Mouse (Mus musculus) liver, embryonic 14.5 days (tissue): ENCODE measurements around the gene Dnal1. TPM values are rescaled to one million over a fixed set of nuclear protein-coding genes. Genes with fewer than 3 reads are reported as not detected.
A peak's percentile ranks its signal among the peaks of the same experiment; 100 is the strongest.
"Not testable (repeated sequence)": the region's sequence is repeated elsewhere in the genome, so short reads cannot be mapped to it uniquely, and the experiment has no call there.

ENCODE experiments used
- ATAC-seq: fragments of 200-750 bp; cut with Nextera tagmentation; 2 replicates; pipeline ENCODE4 v1.8.0; 2017; ENCODE audit warnings: moderate number of reproducible peaks, mild to moderate bottlenecking, moderate library complexity; ENCODE audit not compliant: insufficient read depth
- DNase-seq, 3 experiments: peaks; one replicate each; pipeline ENCODE4 v3.0.0-alpha.2; 2012 to 2013; ENCODE audit warnings: low read depth in 3 of 3, low spot score in 3 of 3
- H3K27ac ChIP-seq: fragments of 300-500 bp; sonication (generic); 2 replicates; pipeline ENCODE4 v1.5.1; 2014; ENCODE audit warnings: moderate library complexity, mild to moderate bottlenecking, control low read depth, inconsistent platforms
- H3K27me3 ChIP-seq: fragments of 300-500 bp; sonication (generic); 2 replicates; pipeline ENCODE4 v1.6.1; 2014; ENCODE audit warnings: mild to moderate bottlenecking, low read length, moderate library complexity; ENCODE audit not compliant: control insufficient read depth, insufficient read depth
- H3K36me3 ChIP-seq: fragments of 300-500 bp; sonication (generic); replicated peaks from 2 replicates; pipeline ENCODE4 v1.6.1; 2014; ENCODE audit warnings: low read depth; ENCODE audit not compliant: control insufficient read depth, insufficient read depth
- H3K4me1 ChIP-seq, 2 experiments: fragments of 200-500 bp in 1 of 2; fragments of 300-500 bp in 1 of 2; sonication (generic) in 1 of 2; replicated peaks; 2 replicates each; pipeline ENCODE4 v1.6.1; 2012 to 2014; ENCODE audit warnings: antibody characterized with exemption in 1 of 2, inconsistent platforms in 1 of 2, low read length in 1 of 2; ENCODE audit not compliant: control insufficient read depth in 2 of 2, insufficient read depth in 2 of 2
- H3K4me2 ChIP-seq: fragments of 300-500 bp; sonication (generic); 2 replicates; pipeline ENCODE4 v1.6.1; 2014; ENCODE audit warnings: low read depth, mild to moderate bottlenecking, control low read depth, moderate library complexity
- H3K4me3 ChIP-seq, 2 experiments: fragments of 200-500 bp in 1 of 2; fragments of 300-500 bp in 1 of 2; sonication (generic) in 1 of 2; 2 replicates each; pipeline ENCODE4 v1.5.1; 2012 to 2014; ENCODE audit warnings: low read depth in 2 of 2, low read length in 2 of 2, mild to moderate bottlenecking in 2 of 2, control low read depth in 1 of 2, inconsistent platforms in 1 of 2, moderate library complexity in 1 of 2; ENCODE audit not compliant: insufficient read depth in 1 of 2
- H3K9ac ChIP-seq: fragments of 300-500 bp; sonication (generic); replicated peaks from 2 replicates; pipeline ENCODE4 v1.6.1; 2014; ENCODE audit warnings: mild to moderate bottlenecking, control low read depth, moderate library complexity
- H3K9me3 ChIP-seq: fragments of 300-500 bp; sonication (generic); 2 replicates; pipeline ENCODE4 v1.6.1; 2016; ENCODE audit warnings: low read length, mixed read lengths; ENCODE audit not compliant: control insufficient read depth
- CTCF ChIP-seq: IDR thresholded peaks from 2 replicates; pipeline ENCODE4 v1.5.1; 2016; ENCODE audit warnings: antibody characterized with exemption, low read depth, control low read depth
- EP300 ChIP-seq: IDR thresholded peaks from 2 replicates; pipeline ENCODE4 v1.6.1; 2016; ENCODE audit warnings: antibody characterized with exemption, low read depth
- WGBS: fragments of 180-500 bp; shearing (Covaris S2); extraction: QIAGEN DNeasy Blood & Tissue Kit; methylation state at CpG from one replicate; pipeline ENCODE4 v1.1.7; 2014; ENCODE audit not compliant: insufficient replicate concordance; 5-methylcytosine and 5-hydroxymethylcytosine counted together
- polyA plus RNA-seq, 2 experiments: library from polyadenylated mRNA; depleted of rRNA in 1 of 2; stranded (reverse) in 1 of 2; unstranded in 1 of 2; fragments of >200 nt; fragmentation: Nextera tagmentation in 1 of 2; extraction: Ambion mirVana in 1 of 2; gene quantifications; 2 replicates each; pipeline versions ENCODE4 v1.2.1 to v1.2.3; 2012 to 2014

Gene Dnal1
- polyA plus RNA-seq, 2 experiments = 0.04 to 0.44 TPM

DNA sequence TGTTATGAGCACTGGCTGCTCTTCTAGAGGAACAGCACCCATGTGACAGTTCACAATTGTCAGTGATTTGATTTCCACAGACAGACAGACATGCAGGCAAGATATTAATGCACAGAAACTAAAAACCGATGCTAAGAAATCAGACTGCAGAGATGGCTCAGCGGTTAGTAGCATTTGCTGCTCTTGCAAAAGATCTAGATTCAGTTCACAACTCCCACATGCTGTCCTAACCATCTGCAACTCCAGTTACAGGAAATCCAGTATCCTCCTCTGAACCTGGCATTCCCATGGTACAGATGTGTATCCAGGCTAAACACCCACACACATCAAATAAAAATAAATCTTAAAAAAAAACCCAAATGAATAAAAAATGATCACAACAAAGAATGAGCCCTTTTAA is 42.5 kb upstream of the Dnal1 start:
- no peak overlapping the region for H3K9ac ChIP-seq
- TF ChIP-seq CTCF = no peak
- no peak for TF ChIP-seq EP300
- ATAC-seq = no peak
- no peaks in the 10 kb centered on the region for H3K4me1 ChIP-seq
- no peak for DNase-seq
- H3K36me3 ChIP-seq = no peaks in the 10 kb centered on the region
- H3K9me3 ChIP-seq = no peaks in the 10 kb centered on the region
- no peak overlapping the region for H3K27ac ChIP-seq
- no peak overlapping the region for H3K4me3 ChIP-seq
- H3K4me2 ChIP-seq = no peak overlapping the region
- peaks cover 14% of the 10 kb centered on the region for H3K27me3 ChIP-seq
- 63% methylated on average over 2 of the region's 2 CpGs for WGBS

GRCm38 (mm10) chr12:84077371-84077990 is 36.7 kb upstream of the Dnal1 start:
- Histone ChIP-seq H3K36me3 (no peaks in the 10 kb centered on the region), H3K4me2 (no peak overlapping the region), H3K27me3 (no peaks in the 10 kb centered on the region; the same call in 1 of the 2 replicates), H3K4me1 (no peaks in the 10 kb centered on the region), H3K27ac (no peak overlapping the region), H3K9me3 (no peaks in the 10 kb centered on the region), H3K4me3 (no peak overlapping the region), H3K9ac (no peak overlapping the region)
- 64% methylated on average over 4 of the region's 4 CpGs for WGBS
- no peak for DNase-seq
- peak; percentile 43; the same call in 1 of the 2 replicates for ATAC-seq
- TF ChIP-seq CTCF (no peak), EP300 (no peak)

GRCm38 (mm10) chr12:84083842-84084241 is 30.3 kb upstream of the Dnal1 start:
- Histone ChIP-seq H3K27me3 (no peaks in the 10 kb centered on the region), H3K27ac (no peak overlapping the region), H3K9me3 (no peaks in the 10 kb centered on the region; the same call in 1 of the 2 replicates), H3K36me3 (no peaks in the 10 kb centered on the region), H3K4me2 (no peak overlapping the region), H3K4me3 (no peak overlapping the region), H3K9ac (no peak overlapping the region), H3K4me1 (no peaks in the 10 kb centered on the region)
- DNase-seq (no peak), ATAC-seq (no peak)
- no peak for TF ChIP-seq CTCF
- no peak for TF ChIP-seq EP300
- 62% methylated on average over 2 of the region's 2 CpGs for WGBS

DNA sequence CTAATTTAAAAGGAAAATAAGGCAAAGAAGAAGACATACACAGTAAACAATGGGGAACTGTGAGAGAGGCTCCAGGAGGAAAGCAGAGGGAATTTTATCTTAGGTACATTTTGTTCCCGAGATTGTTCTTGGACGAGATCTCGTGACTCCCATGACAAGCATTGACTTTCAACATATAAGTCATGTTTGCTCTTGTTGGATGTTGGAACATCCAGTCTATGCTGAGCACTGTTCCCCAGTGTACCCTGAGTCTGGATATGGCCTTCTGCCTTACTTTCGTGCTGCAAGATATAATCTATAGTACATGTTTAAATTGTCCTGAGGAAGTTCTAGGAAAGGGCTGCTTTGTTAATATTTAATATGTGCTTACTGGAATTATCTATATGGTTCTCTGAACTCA is 29.6 kb upstream of the Dnal1 start:
- Histone ChIP-seq H3K4me3 (no peak overlapping the region), H3K27me3 (no peaks in the 10 kb centered on the region), H3K9me3 (no peaks in the 10 kb centered on the region; the same call in 1 of the 2 replicates), H3K27ac (no peak overlapping the region), H3K4me1 (no peaks in the 10 kb centered on the region), H3K9ac (no peak overlapping the region), H3K36me3 (no peaks in the 10 kb centered on the region), H3K4me2 (no peak overlapping the region)
- WGBS = 56% methylated on average over 4 of the region's 4 CpGs
- ATAC-seq = no peak
- TF ChIP-seq CTCF (no peak), EP300 (no peak)
- no peak for DNase-seq

- WGBS = 67% methylated on average over 5 of the region's 5 CpGs
- H3K27me3 ChIP-seq, DNase-seq, H3K4me1 ChIP-seq, H3K4me3 ChIP-seq, ATAC-seq, H3K36me3 ChIP-seq, H3K4me2 ChIP-seq, H3K9me3 ChIP-seq, H3K9ac ChIP-seq, H3K27ac ChIP-seq: not testable (repeated sequence)
Observed at GRCm38 (mm10) chr12:84094666-84095065, 19.5 kb upstream of the Dnal1 start.
